Mouse (Mus musculus): ENCODE data around the gene Gm20479.

- no peak for TF ChIP-seq USF1 (IDR thresholded peaks at IDR 0.05; ENCODE audit: low read depth)
- no peak for TF ChIP-seq CTCF (IDR thresholded peaks at IDR 0.05; ENCODE audit: control insufficient read depth, insufficient read depth, insufficient read length)
- TF ChIP-seq MAX (IDR thresholded peaks at IDR 0.05) = no peak
- TF ChIP-seq MYOG (IDR thresholded peaks at IDR 0.05; ENCODE audit: control insufficient read depth, extremely low read depth, insufficient read length) = no peak
- no peak for TF ChIP-seq MYOD1 (IDR thresholded peaks at IDR 0.05; ENCODE audit: control insufficient read depth, insufficient read length, low read depth)
- TF ChIP-seq FOSL1 (IDR thresholded peaks at IDR 0.05; ENCODE audit: insufficient read depth, low read length, poor library complexity, severe bottlenecking) = no peak
Measured at GRCm38 (mm10) chr7:27389213-27389612, 32.0 kb upstream of the Gm20479 start.

Measured in C2C12 (cell line).